Comparison of ENCODE assay signal across 10 mouse cellular contexts in genomic region chr19:5057876-5058775, GRCm38 (mm10). TPM values are rescaled to one million over a fixed set of nuclear protein-coding genes. Genes with fewer than 3 reads are reported as not detected.
DNase-seq lines count a peak whose midpoint lies in the region; ATAC-seq and TF ChIP-seq lines count a peak whose summit lies in the region.
"Had no signal": no experiment of that assay in that cellular context is flagged by ENCODE, and none has a peak within 500 bp of the region (broad histone marks: within the 10 kb centered on the region; RNA-seq: fewer than 3 reads in every experiment).

No protein-coding gene starts in this region.

- DNase-seq in hindbrain, embryonic 10.5 days (ENCODE audit: low spot score) = no peak
- DNase-seq in hindbrain, postnatal 0 days (ENCODE audit: low spot score) = no peak
- peak; percentile 87 for DNase-seq in 3T3-L1 (ENCODE audit: low read depth, low spot score)
- DNase-seq in NIH3T3 (ENCODE audit: low read depth) = peak; percentile 76
- DNase-seq in ovary, postnatal 36 days (ENCODE audit: low spot score) = no peak
- no peak for DNase-seq in gastrocnemius, postnatal 14 days
- DNase-seq: thymus, postnatal 14 days had no signal

- intact Hi-C loops in gastrocnemius, postnatal 14 days (cut with DNase I; ENCODE audit: low total_unique reads) = no loop called here

- TF ChIP-seq CTCF in hindbrain, postnatal 0 days (IDR thresholded peaks at IDR 0.05; ENCODE audit: low read depth) = no peak

- H3K27ac ChIP-seq in hindbrain, embryonic 10.5 days = peak overlapping the region; percentile 64
- H3K27ac ChIP-seq in hindbrain, postnatal 0 days = no peak overlapping the region
- H3K27ac ChIP-seq in limb, embryonic 15.5 days = peak overlapping the region; percentile 38; the same call in 1 of the 2 replicates

- H3K9ac ChIP-seq in hindbrain, postnatal 0 days (replicated peaks; ENCODE audit: low read length) = no peak overlapping the region
- H3K9ac ChIP-seq in limb, embryonic 15.5 days = no peak overlapping the region

- peaks cover 36% of the 10 kb centered on the region for H3K27me3 ChIP-seq in hindbrain, embryonic 10.5 days (ENCODE audit: insufficient read depth, poor library complexity, severe bottlenecking)
- H3K27me3 ChIP-seq in hindbrain, postnatal 0 days (ENCODE audit: insufficient read depth, low read length) = no peaks in the 10 kb centered on the region
- H3K27me3 ChIP-seq in limb, embryonic 15.5 days = peaks cover 11% of the 10 kb centered on the region

- WGBS in hindbrain, embryonic 10.5 days = 22% methylated on average over 16 of the region's 16 CpGs
- WGBS in hindbrain, postnatal 0 days = 25% methylated on average over 16 of the region's 16 CpGs
- WGBS in limb, embryonic 15.5 days = 30% methylated on average over 16 of the region's 16 CpGs

- ATAC-seq in hindbrain, postnatal 0 days = no peak
- no peak for ATAC-seq in limb, embryonic 15.5 days (ENCODE audit: insufficient number of reproducible peaks, low FRiP score, low TSS enrichment, low read depth)
- ATAC-seq in frontal cortex, adult (ENCODE audit: low TSS enrichment) = no peak

- H3K4me1 ChIP-seq in hindbrain, embryonic 10.5 days (replicated peaks) = peaks cover 63% of the 10 kb centered on the region
- no peaks in the 10 kb centered on the region; the same call in 1 of the 2 replicates for H3K4me1 ChIP-seq in hindbrain, postnatal 0 days (ENCODE audit: insufficient read depth, low read length)
- H3K4me1 ChIP-seq in limb, embryonic 15.5 days = peaks cover 48% of the 10 kb centered on the region

- H3K9me3 ChIP-seq in hindbrain, embryonic 10.5 days = no peaks in the 10 kb centered on the region
- H3K9me3 ChIP-seq in hindbrain, postnatal 0 days (ENCODE audit: low read length) = no peaks in the 10 kb centered on the region
- no peaks in the 10 kb centered on the region for H3K9me3 ChIP-seq in limb, embryonic 15.5 days

- H3K4me2 ChIP-seq in hindbrain, postnatal 0 days (ENCODE audit: low read depth, low read length) = no peak overlapping the region
- H3K4me2 ChIP-seq in limb, embryonic 15.5 days = no peak overlapping the region
- H3K4me2 ChIP-seq: midbrain, embryonic 11.5 days had no signal

- H3K36me3 ChIP-seq in hindbrain, embryonic 10.5 days = no peaks in the 10 kb centered on the region
- H3K36me3 ChIP-seq in hindbrain, postnatal 0 days (ENCODE audit: insufficient read depth, low read length) = no peaks in the 10 kb centered on the region
- no peaks in the 10 kb centered on the region for H3K36me3 ChIP-seq in limb, embryonic 15.5 days

- no peak overlapping the region for H3K4me3 ChIP-seq in hindbrain, embryonic 10.5 days
- no peak overlapping the region for H3K4me3 ChIP-seq in hindbrain, postnatal 0 days (ENCODE audit: low read length)
- no peak overlapping the region for H3K4me3 ChIP-seq in limb, embryonic 15.5 days

RNA-seq across cellular contexts. Expression of gene Rin1, which starts 7.8 kb away (rescaled TPM):
- 2.3 and 3.0 TPM in 2 replicates for polyA plus RNA-seq in hindbrain, embryonic 10.5 days (2016; fragmentation: Nextera tagmentation; extraction: Ambion mirVana)
- total RNA-seq in hindbrain, postnatal 0 days (2014; rRNA removed) = 0.93 and 2.0 TPM in 2 replicates
- polyA plus RNA-seq in hindbrain, postnatal 0 days (2015; fragmentation: Nextera tagmentation; extraction: Ambion mirVana) = 0.72 and 0.86 TPM in 2 replicates
- polyA plus RNA-seq in limb, embryonic 15.5 days (2015; fragmentation: Nextera tagmentation; extraction: Ambion mirVana) = 2.6 and 3.2 TPM in 2 replicates
- total RNA-seq in gastrocnemius, postnatal 14 days (2021) = 1 to 10 TPM in 1 of 2 experiments, under 1 TPM in 1; 0.55 to 1.1 TPM

RNA-seq across cellular contexts. Expression of gene Cd248, which starts 9.8 kb away (rescaled TPM):
- 26.9 and 39.1 TPM in 2 replicates for polyA plus RNA-seq in hindbrain, embryonic 10.5 days (2016; fragmentation: Nextera tagmentation; extraction: Ambion mirVana)
- 15.4 and 16.4 TPM in 2 replicates for total RNA-seq in hindbrain, postnatal 0 days (2014; rRNA removed)
- 10.7 and 12.5 TPM in 2 replicates for polyA plus RNA-seq in hindbrain, postnatal 0 days (2015; fragmentation: Nextera tagmentation; extraction: Ambion mirVana)
- polyA plus RNA-seq in limb, embryonic 15.5 days (2015; fragmentation: Nextera tagmentation; extraction: Ambion mirVana) = 95.9 and 117 TPM in 2 replicates
- total RNA-seq in gastrocnemius, postnatal 14 days (2021) = 10 to 100 TPM; 23.8 to 43.2 TPM

RNA-seq across cellular contexts. Expression of gene Brms1, which starts 17.0 kb away (rescaled TPM):
- 86.8 and 91.8 TPM in 2 replicates for polyA plus RNA-seq in hindbrain, embryonic 10.5 days (2016; fragmentation: Nextera tagmentation; extraction: Ambion mirVana)
- total RNA-seq in hindbrain, postnatal 0 days (2014; rRNA removed) = 5.0 and 5.5 TPM in 2 replicates
- 22.5 and 22.6 TPM in 2 replicates for polyA plus RNA-seq in hindbrain, postnatal 0 days (2015; fragmentation: Nextera tagmentation; extraction: Ambion mirVana)
- polyA plus RNA-seq in limb, embryonic 15.5 days (2015; fragmentation: Nextera tagmentation; extraction: Ambion mirVana) = 41.6 and 42.4 TPM in 2 replicates
- 10 to 100 TPM; 11.1 to 11.3 TPM for total RNA-seq in gastrocnemius, postnatal 14 days (2021)

RNA-seq across cellular contexts. Expression of gene AC124502.3, which starts 19.4 kb away (rescaled TPM):
- polyA plus RNA-seq in hindbrain, embryonic 10.5 days (2016; fragmentation: Nextera tagmentation; extraction: Ambion mirVana) = 2.4 and 3.2 TPM in 2 replicates
- 4.5 and 8.5 TPM in 2 replicates for total RNA-seq in hindbrain, postnatal 0 days (2014; rRNA removed)
- polyA plus RNA-seq in hindbrain, postnatal 0 days (2015; fragmentation: Nextera tagmentation; extraction: Ambion mirVana) = 2.4 and 3.0 TPM in 2 replicates
- 2.5 and 3.0 TPM in 2 replicates for polyA plus RNA-seq in limb, embryonic 15.5 days (2015; fragmentation: Nextera tagmentation; extraction: Ambion mirVana)
- under 1 TPM; 0.43 to 0.89 TPM for total RNA-seq in gastrocnemius, postnatal 14 days (2021)

RNA-seq across cellular contexts. Expression of gene B4gat1, which starts 19.5 kb away (rescaled TPM):
- polyA plus RNA-seq in hindbrain, embryonic 10.5 days (2016; fragmentation: Nextera tagmentation; extraction: Ambion mirVana) = 38.8 and 41.6 TPM in 2 replicates
- 166 and 178 TPM in 2 replicates for total RNA-seq in hindbrain, postnatal 0 days (2014; rRNA removed)
- polyA plus RNA-seq in hindbrain, postnatal 0 days (2015; fragmentation: Nextera tagmentation; extraction: Ambion mirVana) = 166 and 174 TPM in 2 replicates
- polyA plus RNA-seq in limb, embryonic 15.5 days (2015; fragmentation: Nextera tagmentation; extraction: Ambion mirVana) = 45.1 and 47.9 TPM in 2 replicates
- 10 to 100 TPM; 20.4 to 23.7 TPM for total RNA-seq in gastrocnemius, postnatal 14 days (2021)

Comparison
In these comparisons a context has a peak if more than half of its experiments do, and no peak if none do; other contexts are left out.
1. DNase-seq: peak in 3T3-L1 (single experiment) and NIH3T3 (single experiment); none in hindbrain, embryonic 10.5 days (single experiment), hindbrain, postnatal 0 days (single experiment), ovary, postnatal 36 days (single experiment) and gastrocnemius, postnatal 14 days (single experiment).